Mouse (Mus musculus): ENCODE measurements at regions not wholly inside any gene's neighbourhood (a gene's known extent, or its start where the extent isn't known, plus 50 kb on each side); places are given as distances from the start of the nearest gene placed in this dataset.

GRCm38 (mm10) chr9:118327904-118328303 is 150.1 kb upstream of the Eomes start:
- TF ChIP-seq CTCF (IDR thresholded peaks at IDR 0.05; ENCODE audit: borderline replicate concordance, extremely low read depth, insufficient read depth, insufficient read length), result no peak
- no peak for TF ChIP-seq POLR2A (IDR thresholded peaks at IDR 0.05; ENCODE audit: borderline replicate concordance, extremely low read depth, insufficient read depth, insufficient read length, poor library complexity, severe bottlenecking)
- peak; percentile 79 for DNase-seq (ENCODE audit: low read depth)

GRCm38 (mm10) chr9:118341401-118341800 is 136.6 kb upstream of the Eomes start:
- DNase-seq (ENCODE audit: low read depth), result no peak

GRCm38 (mm10) chr9:118354911-118355310 is 123.1 kb upstream of the Eomes start:
- DNase-seq (ENCODE audit: low read depth), result no peak
- TF ChIP-seq CTCF (IDR thresholded peaks at IDR 0.05; ENCODE audit: borderline replicate concordance, extremely low read depth, insufficient read depth, insufficient read length), result no peak
- TF ChIP-seq POLR2A (IDR thresholded peaks at IDR 0.05; ENCODE audit: borderline replicate concordance, extremely low read depth, insufficient read depth, insufficient read length, poor library complexity, severe bottlenecking), result no peak

More at GRCm38 (mm10) chr9:118341401-118341800, 136.6 kb upstream of the Eomes start:
- TF ChIP-seq CTCF (IDR thresholded peaks at IDR 0.05; ENCODE audit: borderline replicate concordance, extremely low read depth, insufficient read depth, insufficient read length) (no peak), POLR2A (IDR thresholded peaks at IDR 0.05; ENCODE audit: borderline replicate concordance, extremely low read depth, insufficient read depth, insufficient read length, poor library complexity, severe bottlenecking) (no peak)

GRCm38 (mm10) chr9:118357406-118357805 is 120.6 kb upstream of the Eomes start:
- TF ChIP-seq CTCF (IDR thresholded peaks at IDR 0.05; ENCODE audit: borderline replicate concordance, extremely low read depth, insufficient read depth, insufficient read length) (no peak), POLR2A (IDR thresholded peaks at IDR 0.05; ENCODE audit: borderline replicate concordance, extremely low read depth, insufficient read depth, insufficient read length, poor library complexity, severe bottlenecking) (no peak)
- DNase-seq (ENCODE audit: low read depth), result no peak

GRCm38 (mm10) chr9:118363929-118364328 is 114.1 kb upstream of the Eomes start:
- TF ChIP-seq CTCF (IDR thresholded peaks at IDR 0.05; ENCODE audit: borderline replicate concordance, extremely low read depth, insufficient read depth, insufficient read length) (no peak), POLR2A (IDR thresholded peaks at IDR 0.05; ENCODE audit: borderline replicate concordance, extremely low read depth, insufficient read depth, insufficient read length, poor library complexity, severe bottlenecking) (no peak)
- no peak for DNase-seq (ENCODE audit: low read depth)

- DNase-seq (ENCODE audit: low read depth), result no peak
- no peak for TF ChIP-seq POLR2A (IDR thresholded peaks at IDR 0.05; ENCODE audit: borderline replicate concordance, extremely low read depth, insufficient read depth, insufficient read length, poor library complexity, severe bottlenecking)
- TF ChIP-seq CTCF (IDR thresholded peaks at IDR 0.05; ENCODE audit: borderline replicate concordance, extremely low read depth, insufficient read depth, insufficient read length), result no peak
These were observed 112.6 kb upstream of the Eomes start for GRCm38 (mm10) chr9:118365431-118365830.

GRCm38 (mm10) chr9:118367314-118367713 is 110.7 kb upstream of the Eomes start:
- DNase-seq (ENCODE audit: low read depth), result no peak
- no peak for TF ChIP-seq POLR2A (IDR thresholded peaks at IDR 0.05; ENCODE audit: borderline replicate concordance, extremely low read depth, insufficient read depth, insufficient read length, poor library complexity, severe bottlenecking)
- TF ChIP-seq CTCF (IDR thresholded peaks at IDR 0.05; ENCODE audit: borderline replicate concordance, extremely low read depth, insufficient read depth, insufficient read length), result no peak

- TF ChIP-seq POLR2A (IDR thresholded peaks at IDR 0.05; ENCODE audit: borderline replicate concordance, extremely low read depth, insufficient read depth, insufficient read length, poor library complexity, severe bottlenecking), result no peak
- DNase-seq (ENCODE audit: low read depth), result peak; percentile 18
These were observed 107.4 kb upstream of the Eomes start for GRCm38 (mm10) chr9:118370581-118370980.

GRCm38 (mm10) chr9:118374680-118375079 is 103.3 kb upstream of the Eomes start:
- no peak for DNase-seq (ENCODE audit: low read depth)
- TF ChIP-seq CTCF (IDR thresholded peaks at IDR 0.05; ENCODE audit: borderline replicate concordance, extremely low read depth, insufficient read depth, insufficient read length), result no peak
- TF ChIP-seq POLR2A (IDR thresholded peaks at IDR 0.05; ENCODE audit: borderline replicate concordance, extremely low read depth, insufficient read depth, insufficient read length, poor library complexity, severe bottlenecking), result no peak

- DNase-seq (ENCODE audit: low read depth), result peak; percentile 41
- TF ChIP-seq CTCF (IDR thresholded peaks at IDR 0.05; ENCODE audit: borderline replicate concordance, extremely low read depth, insufficient read depth, insufficient read length) (no peak), POLR2A (IDR thresholded peaks at IDR 0.05; ENCODE audit: borderline replicate concordance, extremely low read depth, insufficient read depth, insufficient read length, poor library complexity, severe bottlenecking) (no peak)
These were observed 99.0 kb upstream of the Eomes start for GRCm38 (mm10) chr9:118379055-118379454.

- TF ChIP-seq CTCF (IDR thresholded peaks at IDR 0.05; ENCODE audit: borderline replicate concordance, extremely low read depth, insufficient read depth, insufficient read length) (no peak), POLR2A (IDR thresholded peaks at IDR 0.05; ENCODE audit: borderline replicate concordance, extremely low read depth, insufficient read depth, insufficient read length, poor library complexity, severe bottlenecking) (no peak)
- DNase-seq (ENCODE audit: low read depth), result no peak
These were observed 95.5 kb upstream of the Eomes start for GRCm38 (mm10) chr9:118382532-118382931.

GRCm38 (mm10) chr9:118384610-118385009 is 93.4 kb upstream of the Eomes start:
- DNase-seq (ENCODE audit: low read depth), result peak; percentile 8
- TF ChIP-seq CTCF (IDR thresholded peaks at IDR 0.05; ENCODE audit: borderline replicate concordance, extremely low read depth, insufficient read depth, insufficient read length), result no peak
- TF ChIP-seq POLR2A (IDR thresholded peaks at IDR 0.05; ENCODE audit: borderline replicate concordance, extremely low read depth, insufficient read depth, insufficient read length, poor library complexity, severe bottlenecking), result no peak

- no peak for DNase-seq (ENCODE audit: low read depth)
- TF ChIP-seq CTCF (IDR thresholded peaks at IDR 0.05; ENCODE audit: borderline replicate concordance, extremely low read depth, insufficient read depth, insufficient read length) (no peak), POLR2A (IDR thresholded peaks at IDR 0.05; ENCODE audit: borderline replicate concordance, extremely low read depth, insufficient read depth, insufficient read length, poor library complexity, severe bottlenecking) (no peak)
These were observed 90.4 kb upstream of the Eomes start for GRCm38 (mm10) chr9:118387631-118388030.
